Mouse (Mus musculus): ENCODE measurements at regions not wholly inside any gene's neighbourhood (a gene's known extent, or its start where the extent isn't known, plus 50 kb on each side); places are given as distances from the start of the nearest gene placed in this dataset.

- DNase-seq, result no peak
These were observed 152.5 kb upstream of the Gm3448 start for GRCm38 (mm10) chr17:15193831-15194230.

- DNase-seq, result no peak
These were observed 151.5 kb upstream of the Gm3448 start for GRCm38 (mm10) chr17:15192840-15193239.

GRCm38 (mm10) chr17:15185217-15185616, 143.9 kb upstream of the Gm3448 start:
- DNase-seq, result no peak

GRCm38 (mm10) chr17:15183800-15184199, 142.5 kb upstream of the Gm3448 start:
- DNase-seq, result no peak

- no peak for DNase-seq
These were observed 140.8 kb upstream of the Gm3448 start for GRCm38 (mm10) chr17:15182105-15182504.

GRCm38 (mm10) chr17:15180223-15180860, 139.0 kb upstream of the Gm3448 start:
- DNase-seq, result no peak

GRCm38 (mm10) chr17:15179411-15179951, 138.1 kb upstream of the Gm3448 start:
- no peak for DNase-seq

- DNase-seq, result no peak
These were observed 136.1 kb upstream of the Gm3448 start for GRCm38 (mm10) chr17:15177390-15177789.

- DNase-seq, result no peak
These were observed 133.1 kb upstream of the Gm3448 start for GRCm38 (mm10) chr17:15174354-15174953.

- no peak for DNase-seq
These were observed 126.6 kb upstream of the Gm3448 start for GRCm38 (mm10) chr17:15167927-15168326.

GRCm38 (mm10) chr17:15157693-15158333, 116.5 kb upstream of the Gm3448 start:
- DNase-seq, result no peak

- DNase-seq, result no peak
These were observed 111.8 kb upstream of the Gm3448 start for GRCm38 (mm10) chr17:15152996-15153735.

GRCm38 (mm10) chr17:15152477-15152876, 111.1 kb upstream of the Gm3448 start:
- no peak for DNase-seq

GRCm38 (mm10) chr17:15151695-15152094, 110.4 kb upstream of the Gm3448 start:
- no peak for DNase-seq

- DNase-seq, result no peak
These were observed 105.3 kb upstream of the Gm3448 start for GRCm38 (mm10) chr17:15146607-15147006.

- no peak for DNase-seq
These were observed 104.0 kb upstream of the Gm3448 start for GRCm38 (mm10) chr17:15145191-15145968.

- no peak for DNase-seq
These were observed 99.1 kb upstream of the Gm3448 start for GRCm38 (mm10) chr17:15140391-15140790.

Data from thymus, postnatal 4 days (tissue).